Mouse (Mus musculus) lung, postnatal 0 days (tissue): Measurements from ENCODE around the gene Tex9. TPM values are rescaled to one million over a fixed set of nuclear protein-coding genes. Genes with fewer than 3 reads are reported as not detected.

Experiments used
- ATAC-seq: fragments of 200-750 bp; cut with Nextera tagmentation; 2 replicates; pipeline ENCODE4 v1.8.0; 2017; ENCODE audit warnings: moderate library complexity
- DNase-seq: peaks from one replicate; pipeline ENCODE4 v3.0.0-alpha.2; 2016; ENCODE audit warnings: low spot score
- H3K27ac ChIP-seq: fragments of 300-500 bp; sonication (generic); 2 replicates; pipeline ENCODE4 v1.5.1; 2014; ENCODE audit warnings: antibody characterized with exemption, mild to moderate bottlenecking, low read length, mixed read lengths
- H3K27me3 ChIP-seq: fragments of 300-500 bp; sonication (generic); replicated peaks from 2 replicates; pipeline ENCODE4 v1.6.1; 2014; ENCODE audit warnings: low read length, mixed read lengths; ENCODE audit not compliant: insufficient read depth
- H3K36me3 ChIP-seq: fragments of 300-500 bp; sonication (generic); 2 replicates; pipeline ENCODE4 v1.6.1; 2014; ENCODE audit warnings: low read length, mixed read lengths; ENCODE audit not compliant: insufficient read depth
- H3K4me1 ChIP-seq: fragments of 300-500 bp; sonication (generic); 2 replicates; pipeline ENCODE4 v1.6.1; 2014; ENCODE audit warnings: antibody characterized with exemption, low read depth, low read length, mixed read lengths; ENCODE audit not compliant: insufficient read depth
- H3K4me2 ChIP-seq: fragments of 300-500 bp; sonication (generic); replicated peaks from 2 replicates; pipeline ENCODE4 v1.6.1; 2014; ENCODE audit warnings: low read depth, mild to moderate bottlenecking, low read length, moderate library complexity, mixed read lengths
- H3K4me3 ChIP-seq: fragments of 300-500 bp; sonication (generic); 2 replicates; pipeline ENCODE4 v1.5.1; 2014; ENCODE audit warnings: low read depth, low read length
- H3K9ac ChIP-seq: fragments of 300-500 bp; sonication (generic); replicated peaks from 2 replicates; pipeline ENCODE4 v1.6.1; 2014; ENCODE audit warnings: low read depth, mild to moderate bottlenecking
- H3K9me3 ChIP-seq: fragments of 300-500 bp; sonication (generic); 2 replicates; pipeline ENCODE4 v1.6.1; 2016; ENCODE audit warnings: low read length, mixed read lengths
- CTCF ChIP-seq: IDR thresholded peaks from 2 replicates; pipeline ENCODE4 v1.5.1; 2016; ENCODE audit warnings: antibody characterized with exemption, mild to moderate bottlenecking
- EP300 ChIP-seq: IDR thresholded peaks from 2 replicates; pipeline ENCODE4 v1.6.1; 2016; ENCODE audit warnings: antibody characterized with exemption, mild to moderate bottlenecking, control low read depth
- WGBS: fragments of 180-500 bp; shearing (Covaris S2); extraction: QIAGEN DNeasy Blood & Tissue Kit; methylation state at CpG from one replicate; pipeline ENCODE4 v1.1.7; 2014; 5-methylcytosine and 5-hydroxymethylcytosine counted together
- polyA plus RNA-seq: library from polyadenylated mRNA; unstranded; fragments of >200 nt; fragmentation: Nextera tagmentation; extraction: Ambion mirVana; gene quantifications from 2 replicates; pipeline ENCODE4 v1.2.1, GENCODE M21; 2015

Tex9 gene
- polyA plus RNA-seq, 1 experiment from 2014 or later: 7.6 TPM

- DNase-seq: peak; percentile 88
- 0% methylated on average over 13 of the region's 63 CpGs for WGBS
- H3K9me3 ChIP-seq: no peaks in the 10 kb centered on the region
- no peaks in the 10 kb centered on the region for H3K36me3 ChIP-seq
- peak within 1 kb of the TSS; percentile 97 for H3K27ac ChIP-seq
- no peaks in the 10 kb centered on the region for H3K27me3 ChIP-seq
- H3K9ac ChIP-seq: peak within 1 kb of the TSS; percentile 91
- H3K4me1 ChIP-seq: peaks cover 3% of the 10 kb centered on the region; the same call in 1 of the 2 replicates
- TF ChIP-seq EP300 (no peak), CTCF (no peak)
- H3K4me3 ChIP-seq: peak within 1 kb of the TSS; percentile 98
- peak; percentile 92 for ATAC-seq
- peak within 1 kb of the TSS; percentile 87 for H3K4me2 ChIP-seq
These were observed 40.0 kb upstream of the Tex9 start, which contains the start of gene Rfx7 for GRCm38 (mm10) chr9:72531996-72532380. TSS of gene Rfx7 (plus strand) at chr9:72532240.

- TF ChIP-seq CTCF (no peak; the same call in 1 of the 2 replicates), EP300 (no peak)
- peak; percentile 83 for ATAC-seq
- Histone ChIP-seq H3K4me3 (peak overlapping the region; percentile 98), H3K36me3 (no peaks in the 10 kb centered on the region), H3K4me2 (peak overlapping the region; percentile 87), H3K4me1 (peaks cover 3% of the 10 kb centered on the region; the same call in 1 of the 2 replicates), H3K27me3 (no peaks in the 10 kb centered on the region), H3K27ac (peak overlapping the region; percentile 97), H3K9me3 (no peaks in the 10 kb centered on the region), H3K9ac (peak overlapping the region; percentile 91)
- 3% methylated on average over 31 of the region's 35 CpGs for WGBS
- DNase-seq: peak; percentile 92
These were observed 39.4 kb upstream of the Tex9 start for GRCm38 (mm10) chr9:72531291-72531995.

GRCm38 (mm10) chr9:72530824-72531223 is 38.8 kb upstream of the Tex9 start:
- 0 out of 2 replicates have a peak overlapping the region, but pooled peaks have one; percentile 98 for H3K4me3 ChIP-seq
- peak overlapping the region; percentile 87 for H3K4me2 ChIP-seq
- no peaks in the 10 kb centered on the region for H3K36me3 ChIP-seq
- H3K9ac ChIP-seq: no peak overlapping the region
- DNase-seq (peak; percentile 31), ATAC-seq (no peak)
- peak overlapping the region; percentile 97 for H3K27ac ChIP-seq
- no peaks in the 10 kb centered on the region for H3K27me3 ChIP-seq
- H3K4me1 ChIP-seq: peaks cover 3% of the 10 kb centered on the region; the same call in 1 of the 2 replicates
- no peak for TF ChIP-seq EP300
- TF ChIP-seq CTCF: no peak
- WGBS: 26% methylated on average over 4 of the region's 4 CpGs
- H3K9me3 ChIP-seq: no peaks in the 10 kb centered on the region

GRCm38 (mm10) chr9:72530237-72530636 is 38.2 kb upstream of the Tex9 start:
- Histone ChIP-seq H3K9me3 (no peaks in the 10 kb centered on the region), H3K4me1 (peaks cover 3% of the 10 kb centered on the region; the same call in 1 of the 2 replicates), H3K27me3 (no peaks in the 10 kb centered on the region), H3K27ac (0 out of 2 replicates have a peak overlapping the region, but pooled peaks have one; percentile 97), H3K9ac (no peak overlapping the region), H3K4me3 (no peak overlapping the region), H3K4me2 (peak overlapping the region; percentile 87; the same call in 1 of the 2 replicates), H3K36me3 (no peaks in the 10 kb centered on the region)
- no peak for TF ChIP-seq EP300
- peak; percentile 100 for TF ChIP-seq CTCF
- DNase-seq (peak; percentile 96), ATAC-seq (peak; percentile 25)
- WGBS: under 1% methylated on average over 12 of the region's 12 CpGs

- no peak for TF ChIP-seq EP300
- no peak for TF ChIP-seq CTCF
- Histone ChIP-seq H3K9me3 (no peaks in the 10 kb centered on the region), H3K27ac (no peak overlapping the region), H3K4me1 (peaks cover 3% of the 10 kb centered on the region; the same call in 1 of the 2 replicates), H3K27me3 (no peaks in the 10 kb centered on the region), H3K36me3 (no peaks in the 10 kb centered on the region), H3K4me2 (no peak overlapping the region), H3K4me3 (no peak overlapping the region), H3K9ac (no peak overlapping the region)
- WGBS: 86% methylated on average over 1 of the region's 1 CpGs
- DNase-seq: no peak
- ATAC-seq: no peak
These were observed 34.1 kb upstream of the Tex9 start for GRCm38 (mm10) chr9:72526091-72526490.

- H3K9me3 ChIP-seq: no peaks in the 10 kb centered on the region
- TF ChIP-seq CTCF (no peak), EP300 (no peak)
These were observed 28.8 kb upstream of the Tex9 start for GRCm38 (mm10) chr9:72520849-72521248.

More at GRCm38 (mm10) chr9:72520849-72521248, 28.8 kb upstream of the Tex9 start:
- Histone ChIP-seq H3K4me3 (no peak overlapping the region), H3K4me2 (no peak overlapping the region), H3K4me1 (no peaks in the 10 kb centered on the region), H3K27ac (no peak overlapping the region), H3K36me3 (no peaks in the 10 kb centered on the region), H3K27me3 (no peaks in the 10 kb centered on the region), H3K9ac (no peak overlapping the region)
- no peak for ATAC-seq
- no peak for DNase-seq
